Mouse (Mus musculus) WW6 (cell line): ENCODE measurements at regions not wholly inside any gene's neighbourhood (a gene's known extent, or its start where the extent isn't known, plus 50 kb on each side); places are given as distances from the start of the nearest gene placed in this dataset.

Experiments
- DNase-seq: peaks from one replicate; pipeline ENCODE4 v3.0.0-alpha.2; 2013; ENCODE audit warnings: low read depth, low spot score

DNA sequence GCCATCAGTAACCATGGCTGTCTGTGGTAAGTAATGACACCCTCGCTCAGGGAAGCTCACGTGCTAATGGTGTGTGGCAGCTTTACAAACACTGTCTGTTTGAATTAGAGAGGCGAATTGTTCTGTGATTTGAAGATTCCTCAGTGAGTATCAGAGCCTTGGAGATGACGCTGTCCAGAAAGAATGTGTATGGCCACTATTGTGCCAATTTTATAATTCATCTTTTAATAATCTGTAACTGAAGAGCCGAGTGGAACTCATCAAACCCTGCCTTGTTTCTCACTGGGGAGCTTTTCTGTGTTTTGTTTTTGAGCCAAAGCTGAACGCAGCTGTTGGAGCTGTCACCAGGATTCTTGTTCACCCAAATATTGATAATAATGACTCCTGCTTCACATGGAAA is 171.7 kb downstream of the Dact1 start:
- DNase-seq = no peak

DNA sequence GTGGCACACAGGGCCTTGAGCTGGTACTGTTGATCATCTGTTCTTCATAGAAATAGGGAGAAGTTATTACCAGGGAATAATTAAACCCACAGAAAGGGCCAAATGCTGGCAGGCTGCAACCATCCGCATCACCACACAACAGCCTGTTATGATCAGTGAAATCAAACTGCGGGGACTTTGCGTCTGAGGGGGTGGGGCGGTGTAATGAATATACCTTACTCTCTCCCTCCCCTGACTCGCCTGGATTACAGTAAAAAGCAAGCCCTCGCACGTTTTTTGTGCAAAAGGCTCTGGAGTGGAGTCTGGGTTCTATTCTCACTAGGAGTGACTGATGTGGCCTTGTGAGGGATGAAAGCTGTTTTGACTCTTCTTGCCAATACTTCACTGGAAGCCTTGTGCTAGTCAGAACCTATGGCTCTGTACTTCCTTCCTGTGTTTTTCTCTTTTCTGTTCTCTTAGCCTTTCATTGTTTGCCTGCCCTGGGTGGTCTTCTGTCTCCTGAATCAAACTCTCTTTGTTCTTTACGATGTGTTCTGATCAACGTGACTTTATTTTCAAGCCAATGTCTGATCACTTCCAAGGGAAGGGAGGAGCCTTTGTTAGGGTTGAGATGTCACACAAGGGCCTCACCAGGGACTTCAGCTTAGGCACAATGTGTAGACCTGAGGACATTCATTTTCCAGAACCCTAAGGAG is 172.4 kb downstream of the Dact1 start:
- DNase-seq = no peak

DNA sequence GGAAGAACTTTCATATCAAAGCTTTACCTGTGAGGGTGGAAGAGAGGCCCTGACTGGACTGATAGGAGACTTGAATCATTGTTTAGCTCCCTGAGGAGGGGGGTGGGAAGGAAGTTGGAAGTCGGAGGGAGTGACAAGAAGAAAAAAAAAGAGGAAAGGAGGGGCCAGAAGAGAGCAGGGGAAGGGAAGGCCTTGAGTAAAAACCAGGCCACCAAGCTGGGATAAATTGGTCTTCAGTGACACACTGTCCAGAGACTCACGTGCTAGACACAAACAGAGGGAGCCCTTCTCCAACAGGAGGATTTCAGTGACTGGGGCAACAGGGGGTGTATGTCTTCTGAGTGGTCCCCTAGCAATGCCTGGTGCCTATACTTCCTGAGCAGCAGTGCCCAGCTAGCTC is 172.9 kb downstream of the Dact1 start:
- DNase-seq = no peak

DNA sequence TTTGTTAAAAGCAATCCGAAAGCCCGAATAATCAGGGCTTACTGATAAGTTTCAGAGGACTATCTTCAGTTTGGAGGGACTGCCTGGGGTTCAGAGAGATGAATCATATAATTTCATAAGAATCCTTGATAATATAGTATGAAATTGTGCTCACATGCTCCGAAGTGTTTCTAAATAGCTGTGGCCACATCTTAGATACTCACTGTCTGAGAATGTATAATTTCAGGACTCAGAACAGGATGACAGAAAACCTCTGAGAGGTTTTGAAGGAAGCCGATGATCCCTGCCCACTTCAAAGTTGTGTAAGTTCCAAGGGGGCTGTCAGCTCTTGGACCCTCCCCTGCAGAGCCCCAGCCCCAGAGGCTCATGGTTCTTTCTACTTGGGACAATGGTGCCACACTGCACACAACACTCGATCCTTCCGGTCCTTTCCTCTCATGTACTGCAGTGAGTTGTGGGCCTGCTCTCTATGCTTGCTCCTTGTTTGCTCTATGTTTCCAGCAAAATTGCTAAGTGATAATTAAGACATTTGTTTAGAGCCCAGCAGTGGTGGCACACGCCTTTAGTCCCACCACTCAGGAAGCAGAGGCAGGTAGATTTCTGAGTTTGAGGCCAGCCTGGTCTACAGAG is 174.0 kb downstream of the Dact1 start:
- DNase-seq = no peak

DNA sequence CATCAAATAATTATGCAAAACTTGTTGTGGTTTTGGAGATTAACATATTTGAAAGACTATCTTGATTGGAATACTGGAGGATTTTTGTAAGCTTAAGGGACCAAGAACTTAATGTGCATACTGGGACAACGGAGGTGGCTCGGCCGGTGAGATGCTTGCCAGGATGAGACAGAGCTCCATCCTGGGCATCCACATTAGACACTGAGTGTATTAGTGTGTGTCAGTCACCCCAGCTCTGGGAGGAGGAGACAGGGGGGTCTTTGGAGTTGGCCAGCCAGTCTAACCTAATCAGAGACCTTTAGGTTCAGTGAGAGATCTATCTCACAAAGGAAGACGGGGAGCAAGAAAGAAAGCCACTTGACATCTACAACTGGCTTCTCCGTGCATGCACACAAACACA is 174.6 kb downstream of the Dact1 start:
- no peak for DNase-seq

DNA sequence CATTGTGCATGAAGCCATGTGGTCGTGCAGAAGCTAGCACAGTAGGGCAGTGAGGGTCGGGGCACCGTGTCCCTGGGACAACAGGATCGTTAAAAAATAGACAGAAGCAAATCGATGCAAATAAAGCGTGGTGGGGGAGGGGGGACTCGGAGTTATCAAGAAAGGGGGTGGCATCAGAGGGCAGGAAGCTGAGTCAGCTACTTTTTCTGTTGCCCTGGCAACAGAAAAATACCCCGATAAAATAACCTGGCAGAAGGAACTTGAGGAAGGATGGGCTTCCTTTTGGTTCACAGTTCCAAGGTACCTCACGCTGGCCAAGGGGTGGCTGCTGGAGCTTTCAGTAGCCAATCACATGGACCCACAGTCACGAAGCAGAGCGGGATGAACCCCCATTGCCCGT is 176.4 kb downstream of the Dact1 start:
- DNase-seq = no peak

DNA sequence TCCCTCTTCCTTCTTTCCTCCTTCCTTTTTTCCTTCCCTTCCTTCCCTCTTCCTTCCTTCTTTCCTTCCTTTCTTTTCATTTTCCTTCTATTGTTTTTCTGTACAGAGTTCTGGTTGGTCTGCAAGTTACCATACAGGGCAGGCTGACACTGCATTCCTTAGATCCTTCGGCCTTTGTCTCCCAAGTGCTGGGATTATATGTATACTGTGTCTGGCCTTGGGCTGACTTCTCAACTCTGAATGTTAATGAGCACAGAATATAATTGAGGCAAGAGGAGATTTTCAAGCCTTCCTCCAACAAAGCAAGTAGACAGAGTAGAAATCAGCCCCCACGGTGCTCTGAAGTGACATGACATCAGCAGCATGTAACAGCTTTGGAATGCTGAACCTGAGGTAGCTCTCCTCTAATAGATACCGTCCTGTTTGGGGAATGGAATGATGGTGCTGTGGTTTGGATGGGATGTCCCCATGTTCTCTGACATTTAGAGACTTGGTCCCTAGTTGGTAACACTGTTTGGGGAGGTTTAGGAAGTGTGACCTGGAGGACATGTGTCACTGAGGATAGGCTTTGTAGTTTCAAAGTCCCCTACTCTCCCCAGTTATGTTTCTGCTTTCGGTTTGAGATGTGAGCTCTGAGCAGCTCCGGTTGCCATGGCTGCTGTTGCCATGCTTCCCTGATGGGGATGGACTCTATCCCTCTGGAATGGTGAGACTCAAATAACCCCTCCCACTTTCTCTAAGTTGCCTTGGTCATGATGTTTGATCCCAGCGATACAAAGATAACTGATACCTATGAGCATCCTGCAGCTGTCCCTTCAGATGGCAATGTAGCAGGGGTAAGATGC is 178.1 kb downstream of the Dact1 start:
- no peak for DNase-seq

DNA sequence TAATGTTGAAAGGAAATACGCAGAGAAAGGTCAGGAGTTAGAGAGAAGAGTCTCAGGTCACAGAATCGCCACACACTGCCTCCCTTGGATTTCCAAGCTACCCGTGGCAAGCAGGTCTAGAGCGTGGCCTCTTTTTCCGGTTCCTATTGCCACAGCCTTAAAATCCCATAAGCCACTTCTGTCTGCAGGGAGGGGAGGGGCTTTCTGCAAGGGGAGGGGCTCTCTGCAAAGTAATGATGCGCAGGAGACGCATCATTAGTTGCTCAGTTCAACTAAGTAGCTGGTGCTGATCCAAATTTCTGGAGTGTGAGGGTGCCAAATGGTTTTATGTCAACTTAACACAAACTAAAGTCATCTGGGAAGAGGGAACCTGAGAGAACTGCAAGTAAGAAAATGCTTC is 179.6 kb downstream of the Dact1 start:
- no peak for DNase-seq

DNA sequence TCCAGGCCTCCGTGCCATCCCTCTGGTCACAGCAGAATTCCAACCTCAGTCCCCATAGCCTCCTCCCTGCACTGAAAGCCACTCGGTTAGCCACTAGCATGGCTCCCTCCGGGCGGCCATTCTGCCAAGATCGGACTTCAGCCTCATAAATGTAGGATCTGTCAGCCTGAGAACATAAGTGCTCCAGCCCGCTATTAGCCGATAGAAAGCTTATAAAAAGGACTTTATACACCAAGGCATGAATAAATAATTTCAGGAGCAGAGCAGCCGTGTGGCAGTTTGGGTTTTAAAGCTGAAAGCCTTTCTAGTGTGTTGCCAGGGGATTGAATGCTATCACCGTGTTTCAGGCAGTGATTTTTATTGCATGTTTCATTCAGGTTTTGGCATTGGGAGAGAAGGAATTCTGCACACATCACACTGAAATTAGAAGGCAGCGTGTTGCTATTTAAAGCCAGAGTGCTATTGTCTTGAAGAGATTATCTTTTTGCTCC is 185.2 kb downstream of the Dact1 start:
- DNase-seq = no peak

DNA sequence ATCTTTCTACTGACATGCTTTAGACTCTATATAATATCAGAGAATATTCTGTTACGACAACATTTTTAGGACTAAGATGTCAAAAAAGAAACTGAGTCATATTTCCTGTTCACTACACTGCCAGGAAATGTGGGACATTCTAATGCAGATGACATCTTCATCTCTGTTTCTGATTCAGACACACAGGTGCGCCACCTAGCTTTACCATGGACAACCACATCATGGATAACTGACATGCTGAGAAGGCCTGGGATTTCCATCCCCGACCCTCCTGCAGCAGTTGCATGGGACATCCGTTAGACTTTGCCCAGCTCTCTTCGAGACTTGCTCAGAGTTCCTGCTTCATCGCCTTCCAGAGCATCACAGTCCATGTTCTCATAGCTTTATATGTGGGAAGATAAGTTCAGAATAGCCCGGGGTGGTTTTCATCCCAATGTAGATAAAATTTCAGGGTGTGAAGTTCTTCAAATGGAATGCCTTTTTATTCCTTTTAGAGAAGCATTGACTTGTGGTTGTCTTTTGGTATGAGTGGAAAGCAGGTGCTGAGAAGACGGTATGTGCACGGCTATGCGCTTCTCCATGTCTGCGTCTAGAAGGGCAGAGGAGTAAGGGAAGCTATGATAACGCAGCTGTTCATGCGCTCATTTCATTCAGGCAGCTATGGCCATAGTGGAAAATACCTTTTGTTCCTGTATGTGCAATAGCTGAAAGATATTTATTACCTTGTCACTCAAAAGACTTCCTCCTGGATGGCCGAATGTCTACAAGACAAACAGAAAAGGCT is 188.8 kb downstream of the Dact1 start:
- no peak for DNase-seq

DNA sequence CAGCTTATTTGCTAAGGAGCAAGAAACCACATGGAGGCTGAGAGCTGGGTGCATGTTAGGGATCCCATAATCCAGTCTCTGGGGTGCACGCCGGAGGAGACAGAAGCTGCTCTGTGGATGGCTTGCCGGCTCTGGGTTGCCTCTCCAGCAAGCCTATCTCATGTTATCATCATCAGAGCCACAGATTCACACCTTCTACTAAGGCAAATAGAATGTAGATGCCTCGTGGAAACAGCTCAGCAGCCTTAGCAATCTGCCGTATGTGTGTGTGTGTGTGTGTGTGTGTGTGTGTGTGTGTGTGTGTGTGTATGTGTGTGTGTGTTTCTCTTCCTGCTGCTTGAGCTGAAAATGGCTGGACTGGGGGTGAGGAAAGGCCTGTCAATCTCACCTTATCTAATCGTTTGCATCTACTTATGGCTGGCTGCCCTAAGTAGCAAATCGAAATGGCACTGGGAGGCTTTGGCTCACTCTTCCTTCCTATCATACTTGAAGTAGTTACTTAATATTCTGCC is 191.7 kb downstream of the Dact1 start:
- DNase-seq = no peak

DNA sequence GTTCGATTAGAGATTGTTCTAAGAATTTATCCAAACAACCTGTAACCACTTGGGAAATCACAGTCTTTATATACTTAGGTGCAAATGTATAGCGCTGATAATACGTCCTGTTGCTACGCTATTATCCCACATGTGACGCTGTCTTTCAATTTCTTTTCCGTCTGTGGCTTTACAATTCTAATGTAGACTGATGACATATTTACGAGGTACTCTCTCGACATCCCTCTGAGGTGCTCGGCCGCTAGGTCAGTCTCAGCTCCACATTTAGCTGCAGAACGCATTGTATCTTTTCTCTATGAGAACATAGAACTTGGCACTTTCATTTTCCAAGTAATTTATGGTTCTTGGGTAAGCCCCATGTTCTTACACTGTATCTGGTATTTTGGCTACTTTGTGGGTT is 193.6 kb downstream of the Dact1 start:
- DNase-seq = no peak

DNA sequence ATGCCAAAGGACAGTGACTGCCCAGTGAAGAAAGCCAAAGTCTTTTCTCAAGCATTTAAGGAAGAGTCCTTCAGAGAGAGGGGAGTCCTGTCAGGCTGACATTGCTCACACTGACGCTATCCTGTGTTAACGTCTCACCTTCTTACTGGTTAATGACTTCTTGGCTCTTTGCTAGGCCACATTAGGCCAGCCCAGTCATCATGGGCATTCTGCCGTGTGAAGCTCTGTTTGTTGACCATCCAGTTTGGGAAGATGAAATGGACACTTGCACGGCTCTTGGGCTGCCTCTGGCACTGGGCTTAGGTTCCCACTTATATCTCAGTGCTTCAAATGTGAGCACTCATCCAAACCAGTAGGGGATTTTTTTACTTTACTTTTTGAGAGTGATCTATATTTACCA is 196.5 kb downstream of the Dact1 start:
- DNase-seq = no peak

DNA sequence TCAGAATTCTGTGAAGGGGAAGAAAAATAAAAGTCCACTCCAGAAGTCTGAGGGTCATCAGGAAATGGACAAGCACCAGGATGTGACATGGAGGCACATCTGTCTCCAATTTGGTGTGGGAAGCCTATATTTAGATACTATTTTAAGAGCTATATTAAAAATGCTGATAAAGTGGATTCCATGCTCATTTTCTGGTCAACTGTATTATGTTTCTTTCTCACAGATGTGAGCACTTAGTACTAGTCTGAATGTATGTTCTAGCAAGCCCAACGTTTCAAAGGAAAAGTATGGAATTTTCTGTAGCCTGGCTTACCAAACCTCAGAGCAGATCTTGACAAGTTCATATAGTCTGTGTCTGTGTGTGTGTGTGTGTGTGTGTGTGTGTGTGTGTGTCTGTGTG is 197.0 kb downstream of the Dact1 start:
- DNase-seq = no peak

DNA sequence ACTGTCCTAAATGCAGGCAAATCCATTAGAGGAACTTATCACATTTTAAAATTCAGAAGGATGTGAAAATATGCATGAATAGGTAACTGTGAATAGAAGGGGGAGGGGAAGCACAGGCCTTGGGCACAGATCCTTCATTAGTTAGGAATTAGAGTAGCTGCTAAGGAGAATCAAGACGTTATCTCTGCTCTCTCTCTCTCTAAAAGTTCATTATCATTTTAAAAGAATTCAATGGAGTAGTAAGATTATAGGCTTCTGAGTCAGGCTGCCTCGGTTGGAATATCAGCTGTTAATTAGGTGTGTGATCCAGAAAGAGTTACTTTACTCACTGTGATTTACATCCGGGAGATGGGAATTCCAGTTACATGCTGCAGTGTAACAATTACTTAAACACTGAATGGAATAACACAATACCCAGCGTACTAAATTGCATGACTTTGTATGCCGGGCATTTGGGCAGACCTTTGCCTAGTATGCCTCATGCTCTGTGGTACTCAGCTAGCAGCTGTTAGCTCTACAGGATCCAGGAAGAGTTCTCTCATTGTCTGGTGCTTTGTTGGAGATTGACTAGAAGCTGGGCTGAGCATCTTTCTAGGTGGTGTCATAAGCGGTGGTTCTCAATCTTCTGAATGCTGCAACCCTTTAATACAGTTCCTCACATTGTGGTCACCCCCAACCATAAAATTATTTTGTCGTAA is 203.4 kb downstream of the Dact1 start:
- DNase-seq = no peak

DNA sequence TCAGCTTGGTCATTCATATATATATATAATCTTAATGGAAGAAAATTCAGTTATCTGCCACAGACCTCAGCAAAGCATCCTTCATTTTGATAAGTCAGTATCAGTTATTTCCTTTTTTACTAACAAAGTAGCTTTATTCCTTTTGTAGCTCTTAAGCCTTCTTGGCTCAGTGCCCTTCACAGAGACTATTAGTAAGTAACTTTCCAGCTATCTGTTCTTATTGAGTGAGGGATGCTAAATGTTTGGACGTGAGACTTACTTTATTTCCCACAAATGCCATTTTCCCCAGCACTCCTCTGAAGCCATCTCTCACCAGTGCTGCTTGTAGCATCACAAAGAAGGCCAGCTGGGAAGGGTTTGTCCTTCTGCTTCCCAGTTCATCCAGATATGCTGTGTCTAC is 209.8 kb downstream of the Dact1 start:
- DNase-seq = no peak

DNA sequence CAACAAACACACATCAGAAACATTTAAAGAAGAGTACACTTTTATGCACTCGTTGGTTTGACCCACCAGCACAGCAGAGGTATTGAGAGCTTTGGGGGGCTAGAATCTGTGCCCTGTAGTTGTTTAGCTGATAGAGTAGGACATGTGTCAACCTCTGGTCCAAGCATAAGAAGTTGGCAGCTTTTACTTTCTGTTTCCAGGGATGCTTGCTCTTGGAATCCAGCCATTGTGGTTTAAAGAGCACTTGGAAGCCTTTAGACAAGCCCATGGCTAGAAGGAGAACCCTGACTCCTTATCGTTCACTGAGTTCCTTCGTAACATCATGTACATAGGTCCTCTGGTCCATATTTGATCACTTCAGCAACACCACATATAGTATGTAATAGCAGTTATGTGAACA is 212.3 kb downstream of the Dact1 start:
- no peak for DNase-seq

DNA sequence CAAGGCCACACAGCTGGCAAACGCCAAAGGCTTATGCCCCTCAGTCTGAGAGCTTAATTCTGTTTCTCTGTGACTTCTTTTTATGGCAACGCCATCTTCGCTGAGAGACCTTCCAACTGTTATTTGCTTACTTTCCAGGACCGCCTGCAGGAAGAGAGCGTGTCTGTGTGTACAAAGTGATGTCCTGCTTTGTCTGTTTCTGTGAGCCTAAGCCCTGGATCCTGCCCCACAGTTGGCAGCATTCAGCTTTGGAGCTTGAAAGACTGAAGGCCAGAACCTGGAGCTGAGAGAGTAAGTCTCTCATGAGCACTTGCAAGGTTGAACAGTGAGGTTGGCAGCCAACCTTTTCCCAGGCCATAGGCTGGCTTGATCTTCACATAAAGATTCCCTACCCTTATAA is 212.8 kb downstream of the Dact1 start:
- no peak for DNase-seq

DNA sequence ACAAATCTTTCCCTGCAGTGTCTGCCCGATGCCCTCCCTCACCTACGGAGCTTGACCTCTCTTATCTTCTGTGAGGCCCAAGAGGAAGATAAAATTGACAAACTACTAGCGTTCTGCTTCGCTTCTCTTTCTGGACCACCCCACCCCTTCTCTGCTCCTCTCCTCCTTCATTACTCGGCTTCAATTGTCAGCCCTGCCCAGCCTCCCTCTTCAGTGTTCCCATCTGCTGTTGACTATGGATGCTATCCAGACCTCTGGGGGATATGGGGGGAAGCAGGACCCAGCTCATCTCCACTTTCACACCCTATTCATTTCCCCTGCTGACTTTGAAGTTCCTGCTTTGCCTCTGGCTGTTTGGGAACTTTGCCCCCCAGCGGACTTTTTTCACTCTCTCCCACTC is 214.5 kb downstream of the Dact1 start:
- no peak for DNase-seq

DNA sequence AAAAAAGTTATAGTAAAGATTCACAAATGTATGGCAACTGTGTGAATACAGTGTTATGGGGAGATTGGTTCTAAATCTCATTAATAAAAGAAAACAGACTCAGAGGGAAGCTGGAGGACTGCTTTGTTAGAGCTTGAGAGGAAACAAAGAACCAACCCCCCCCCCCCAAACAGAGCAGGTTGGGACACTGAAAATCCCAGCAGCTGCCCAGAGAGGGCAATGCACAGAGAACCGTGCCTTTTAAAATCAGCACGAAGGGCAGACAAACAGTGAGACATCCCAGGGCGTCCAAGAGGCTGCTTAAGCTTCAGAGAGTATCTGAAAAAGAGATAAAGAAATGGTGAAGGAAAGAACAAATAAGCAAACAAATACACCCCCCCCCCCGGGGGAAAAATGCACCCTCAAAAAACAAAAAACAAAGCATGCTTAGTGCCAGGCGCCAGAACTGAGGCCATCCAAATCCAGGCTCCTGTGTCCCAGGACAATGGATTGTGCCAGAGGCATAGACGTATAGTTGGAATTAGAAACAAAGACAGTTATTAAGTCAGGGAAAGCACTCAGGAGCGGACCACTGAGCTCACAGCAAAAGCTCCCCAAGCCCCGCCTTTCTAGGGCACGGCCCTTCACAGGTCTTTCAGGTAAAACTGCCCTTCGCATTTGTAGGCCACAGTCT is 215.7 kb downstream of the Dact1 start:
- DNase-seq = no peak

DNA sequence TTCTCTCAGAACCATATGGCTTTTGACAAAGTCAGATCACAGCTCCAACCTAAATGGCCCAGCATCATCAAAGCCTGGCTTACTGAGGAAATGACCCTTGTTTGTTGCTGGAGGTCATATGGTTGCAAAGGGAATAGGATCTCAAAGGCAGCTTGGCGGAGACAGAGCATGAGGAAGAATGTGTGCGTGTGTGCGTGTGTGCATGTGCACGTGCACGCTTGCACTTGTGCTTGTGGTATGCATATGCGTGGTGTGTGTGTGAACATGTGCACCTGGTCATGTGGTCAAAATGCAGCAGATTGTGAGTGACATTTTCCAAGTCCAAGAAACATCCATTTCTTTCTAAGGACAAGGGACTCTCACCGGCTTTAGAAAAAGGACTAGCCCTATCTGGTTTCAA is 216.9 kb downstream of the Dact1 start:
- DNase-seq = no peak
